Mouse (Mus musculus) forebrain, embryonic 12.5 days (tissue): ENCODE results near the gene Smim12. TPM values are rescaled to one million over a fixed set of nuclear protein-coding genes. Genes with fewer than 3 reads are reported as not detected.
A peak's percentile ranks its signal among the peaks of the same experiment; 100 is the strongest.

Experiments used
- ATAC-seq: fragments of 200-750 bp; cut with Nextera tagmentation; 2 replicates; pipeline ENCODE4 v1.8.0; 2017; ENCODE audit warnings: moderate TSS enrichment; ENCODE audit not compliant: low FRiP score
- H3K27ac ChIP-seq: fragments of 300-500 bp; sonication (generic); 2 replicates; pipeline ENCODE4 v1.5.1; 2016; ENCODE audit warnings: mild to moderate bottlenecking
- H3K27me3 ChIP-seq: fragments of 300-500 bp; sonication (generic); 2 replicates; pipeline ENCODE4 v1.6.1; 2016; ENCODE audit warnings: mild to moderate bottlenecking
- H3K36me3 ChIP-seq: fragments of 300-500 bp; sonication (generic); replicated peaks from 2 replicates; pipeline ENCODE4 v1.6.1; 2016; ENCODE audit warnings: mild to moderate bottlenecking
- H3K4me1 ChIP-seq: fragments of 300-500 bp; sonication (generic); 2 replicates; pipeline ENCODE4 v1.6.1; 2016
- H3K4me2 ChIP-seq: fragments of 300-500 bp; sonication (generic); 2 replicates; pipeline ENCODE4 v1.6.1; 2016; ENCODE audit warnings: mild to moderate bottlenecking, moderate library complexity
- H3K4me3 ChIP-seq: fragments of 300-500 bp; sonication (generic); replicated peaks from 2 replicates; pipeline ENCODE4 v1.5.1; 2016; ENCODE audit warnings: mild to moderate bottlenecking
- H3K9ac ChIP-seq: fragments of 300-500 bp; sonication (generic); 2 replicates; pipeline ENCODE4 v1.6.1; 2016; ENCODE audit warnings: mild to moderate bottlenecking
- H3K9me3 ChIP-seq: fragments of 300-500 bp; sonication (generic); 2 replicates; pipeline ENCODE4 v1.6.1; 2016
- WGBS: fragments of 180-500 bp; shearing (Covaris S2); methylation state at CpG from one replicate; pipeline ENCODE4 v1.1.7; 2016; 5-methylcytosine and 5-hydroxymethylcytosine counted together
- polyA plus RNA-seq: library from polyadenylated mRNA; unstranded; fragments of >200 nt; fragmentation: Nextera tagmentation; extraction: Ambion mirVana; gene quantifications from 2 replicates; pipeline ENCODE4 v1.2.1, GENCODE M21; 2016

Smim12 gene
- polyA plus RNA-seq, 1 experiment from 2014 or later = 44.2 TPM

- no peak overlapping the region for H3K4me2 ChIP-seq
- no peak overlapping the region for H3K4me3 ChIP-seq
- WGBS = 60% methylated on average over 11 of the region's 11 CpGs
- H3K4me1 ChIP-seq = peaks cover 14% of the 10 kb centered on the region
- H3K9me3 ChIP-seq = no peaks in the 10 kb centered on the region
- H3K9ac ChIP-seq = no peak overlapping the region
- H3K27me3 ChIP-seq = peaks cover 26% of the 10 kb centered on the region
- no peaks in the 10 kb centered on the region for H3K36me3 ChIP-seq
- H3K27ac ChIP-seq = no peak overlapping the region
- ATAC-seq = no peak
Measured at GRCm38 (mm10) chr4:127217048-127217447, 26.5 kb upstream of the Smim12 start.

GRCm38 (mm10) chr4:127223291-127223690, 20.3 kb upstream of the Smim12 start:
- Histone ChIP-seq H3K9ac (no peak overlapping the region), H3K4me2 (0 out of 2 replicates have a peak overlapping the region, but pooled peaks have one; percentile 1), H3K27me3 (peaks cover 51% of the 10 kb centered on the region), H3K36me3 (no peaks in the 10 kb centered on the region), H3K9me3 (no peaks in the 10 kb centered on the region), H3K4me1 (peaks cover 43% of the 10 kb centered on the region), H3K27ac (no peak overlapping the region), H3K4me3 (no peak overlapping the region)
- ATAC-seq = no peak
- 38% methylated on average over 10 of the region's 10 CpGs for WGBS

DNA sequence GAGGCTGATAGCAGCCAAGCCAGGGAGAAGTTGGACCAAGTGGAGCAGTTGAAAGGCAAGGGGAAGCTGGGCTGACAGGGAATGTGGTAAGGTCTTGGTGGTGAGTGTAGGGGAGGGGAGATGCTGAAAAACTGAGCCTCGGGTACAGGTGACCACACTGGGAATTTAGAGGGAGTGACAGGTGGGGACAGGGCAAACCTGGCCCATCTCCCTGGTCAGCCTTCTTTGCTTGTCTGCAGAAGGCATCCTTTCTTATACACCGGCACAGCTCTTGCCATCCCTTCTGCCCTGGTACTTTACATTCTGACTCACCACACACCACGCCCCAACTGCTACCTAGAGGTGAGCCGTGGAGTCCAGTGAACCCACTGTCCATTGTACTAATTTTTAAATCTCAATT, 19.8 kb upstream of the Smim12 start:
- Histone ChIP-seq H3K27me3 (peaks cover 51% of the 10 kb centered on the region), H3K4me3 (no peak overlapping the region), H3K4me1 (peaks cover 43% of the 10 kb centered on the region), H3K4me2 (no peak overlapping the region), H3K9ac (no peak overlapping the region), H3K9me3 (no peaks in the 10 kb centered on the region), H3K27ac (no peak overlapping the region), H3K36me3 (no peaks in the 10 kb centered on the region)
- 61% methylated on average over 3 of the region's 4 CpGs for WGBS
- ATAC-seq = no peak

- Histone ChIP-seq H3K4me2 (peak overlapping the region; percentile 41), H3K27me3 (peaks cover 54% of the 10 kb centered on the region)
Measured at GRCm38 (mm10) chr4:127224444-127225100, 19.0 kb upstream of the Smim12 start.

DNA sequence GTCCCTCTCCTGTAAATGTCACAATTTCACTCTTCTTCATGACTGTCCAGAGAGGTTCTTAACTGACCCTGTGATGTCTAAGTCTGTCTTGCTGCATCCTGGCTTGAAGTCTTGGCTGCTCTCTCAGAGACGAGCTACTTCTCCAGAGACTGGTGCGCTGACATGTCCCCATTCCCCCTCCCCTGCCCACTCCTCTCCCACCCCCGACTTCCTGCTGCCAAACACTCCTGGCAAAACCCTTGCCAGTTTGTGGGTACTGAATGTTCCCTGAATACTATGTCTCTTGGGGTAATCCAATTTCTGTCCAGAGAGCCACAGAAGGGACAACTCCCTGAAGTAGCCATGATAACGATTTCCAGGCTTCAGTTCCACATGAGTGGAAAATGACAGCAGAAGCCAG, 17.5 kb upstream of the Smim12 start:
- Histone ChIP-seq H3K9me3 (no peaks in the 10 kb centered on the region), H3K4me1 (peaks cover 44% of the 10 kb centered on the region), H3K36me3 (no peaks in the 10 kb centered on the region), H3K4me2 (no peak overlapping the region), H3K4me3 (no peak overlapping the region), H3K27me3 (peaks cover 54% of the 10 kb centered on the region), H3K9ac (no peak overlapping the region), H3K27ac (no peak overlapping the region)
- WGBS = 54% methylated on average over 4 of the region's 4 CpGs
- ATAC-seq = no peak

More at GRCm38 (mm10) chr4:127224444-127225100, 19.0 kb upstream of the Smim12 start:
- Histone ChIP-seq H3K36me3 (no peaks in the 10 kb centered on the region), H3K4me1 (peaks cover 43% of the 10 kb centered on the region), H3K9ac (no peak overlapping the region), H3K4me3 (peak overlapping the region; percentile 4; the same call in 1 of the 2 replicates), H3K27ac (no peak overlapping the region), H3K9me3 (no peaks in the 10 kb centered on the region)
- WGBS = 11% methylated on average over 19 of the region's 19 CpGs
- ATAC-seq = no peak

DNA sequence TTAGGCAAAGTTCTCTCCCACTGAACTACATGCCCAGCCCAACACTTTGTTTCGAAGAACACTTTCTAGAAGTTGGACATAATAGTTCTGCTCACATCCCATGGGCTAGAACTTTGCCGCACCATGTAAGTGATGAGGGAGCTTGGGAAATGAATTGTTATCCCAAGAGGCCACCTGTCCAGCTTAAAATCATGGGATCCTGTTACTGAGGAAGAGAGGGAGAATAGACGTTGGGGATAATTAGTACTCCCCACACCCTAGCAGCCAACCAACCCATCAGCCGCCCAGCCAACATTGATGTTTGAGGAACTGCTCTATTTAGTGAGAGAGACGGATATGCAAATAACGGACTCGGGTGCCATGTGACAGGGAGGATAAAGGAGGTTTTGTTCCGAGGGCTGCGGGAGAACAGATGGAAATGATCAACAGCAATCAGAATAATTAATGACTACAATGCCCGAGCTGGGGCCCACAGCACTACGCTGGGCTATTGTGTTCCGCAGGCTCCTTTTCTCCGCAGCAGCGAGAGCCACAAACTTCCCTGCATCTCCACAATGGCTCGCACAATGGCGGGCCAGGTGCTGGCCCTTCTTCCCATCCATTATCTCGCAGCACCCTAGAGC, 16.4 kb upstream of the Smim12 start:
- Histone ChIP-seq H3K4me3 (no peak overlapping the region), H3K27ac (peak overlapping the region; percentile 78), H3K4me2 (peak overlapping the region; percentile 31), H3K27me3 (peaks cover 54% of the 10 kb centered on the region), H3K4me1 (peaks cover 53% of the 10 kb centered on the region), H3K9me3 (no peaks in the 10 kb centered on the region), H3K9ac (peak overlapping the region; percentile 7; the same call in 1 of the 2 replicates), H3K36me3 (no peaks in the 10 kb centered on the region)
- 9% methylated on average over 17 of the region's 17 CpGs for WGBS
- ATAC-seq = peak; percentile 78

GRCm38 (mm10) chr4:127232028-127232427, 11.6 kb upstream of the Smim12 start:
- peak overlapping the region; percentile 15 for H3K4me2 ChIP-seq

GRCm38 (mm10) chr4:127232551-127232950, 11.0 kb upstream of the Smim12 start:
- no peaks in the 10 kb centered on the region for H3K36me3 ChIP-seq
- H3K9ac ChIP-seq = no peak overlapping the region
- peak overlapping the region; percentile 15 for H3K4me2 ChIP-seq
- peaks cover 40% of the 10 kb centered on the region for H3K4me1 ChIP-seq
- 43% methylated on average over 5 of the region's 5 CpGs for WGBS
- H3K27ac ChIP-seq = peak overlapping the region; percentile 80
- no peak overlapping the region for H3K4me3 ChIP-seq
- no peaks in the 10 kb centered on the region for H3K9me3 ChIP-seq
- peaks cover 36% of the 10 kb centered on the region for H3K27me3 ChIP-seq
- ATAC-seq = peak; percentile 17; the same call in 1 of the 2 replicates

More at GRCm38 (mm10) chr4:127232028-127232427, 11.6 kb upstream of the Smim12 start:
- H3K9ac ChIP-seq = no peak overlapping the region
- WGBS = 16% methylated on average over 6 of the region's 6 CpGs
- no peak overlapping the region for H3K4me3 ChIP-seq
- H3K36me3 ChIP-seq = no peaks in the 10 kb centered on the region
- H3K27ac ChIP-seq = peak overlapping the region; percentile 80
- ATAC-seq = peak; percentile 73
- no peaks in the 10 kb centered on the region for H3K9me3 ChIP-seq
- peaks cover 43% of the 10 kb centered on the region for H3K4me1 ChIP-seq
- peaks cover 32% of the 10 kb centered on the region for H3K27me3 ChIP-seq

- Histone ChIP-seq H3K4me2 (no peak overlapping the region), H3K27ac (no peak overlapping the region), H3K36me3 (no peaks in the 10 kb centered on the region), H3K9ac (no peak overlapping the region), H3K27me3 (peaks cover 41% of the 10 kb centered on the region), H3K4me1 (peaks cover 35% of the 10 kb centered on the region), H3K9me3 (no peaks in the 10 kb centered on the region), H3K4me3 (no peak overlapping the region)
- ATAC-seq = no peak
- 89% methylated on average over 36 of the region's 40 CpGs for WGBS
Measured at GRCm38 (mm10) chr4:127233416-127234125, 10.0 kb upstream of the Smim12 start.

DNA sequence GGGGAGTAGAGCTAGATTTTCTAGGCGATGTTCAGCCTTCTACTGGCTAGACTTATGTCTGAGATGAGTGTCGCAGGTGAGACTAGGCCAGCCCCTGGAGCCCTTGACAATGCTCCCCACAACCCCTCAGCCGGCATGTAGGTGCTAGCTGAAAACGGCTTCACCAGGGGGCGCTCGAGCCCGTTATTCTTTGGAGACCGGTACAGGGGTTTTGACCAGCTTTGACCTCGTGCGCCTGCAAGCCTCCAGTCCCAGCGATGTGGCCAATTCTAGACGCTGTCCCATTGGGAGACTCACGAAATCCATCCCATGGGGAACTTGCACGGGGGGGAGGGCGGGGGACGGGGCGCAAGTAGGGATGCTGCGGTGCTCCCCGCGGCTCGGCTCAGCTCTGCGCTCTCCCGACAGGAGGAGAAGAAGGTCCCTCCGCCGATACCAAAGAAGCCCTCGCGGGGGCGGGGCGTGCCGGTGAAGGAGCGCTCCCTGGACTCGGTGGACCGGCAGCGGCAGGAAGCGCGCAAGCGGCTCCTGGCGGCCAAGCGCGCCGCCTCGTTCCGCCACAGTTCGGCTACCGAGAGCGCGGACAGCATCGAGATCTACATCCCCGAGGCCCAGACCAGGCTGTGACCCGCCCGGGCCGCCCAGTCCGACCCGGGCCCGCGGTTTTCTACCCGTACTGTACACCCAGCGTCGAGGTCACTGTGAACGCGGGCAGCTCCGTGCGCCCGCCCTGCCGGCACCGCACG, 7.7 kb upstream of the Smim12 start:
- H3K4me3 ChIP-seq = peak overlapping the region; percentile 55
- H3K36me3 ChIP-seq = no peaks in the 10 kb centered on the region
- H3K4me1 ChIP-seq = peaks cover 35% of the 10 kb centered on the region
- ATAC-seq = peak; percentile 73
- H3K27me3 ChIP-seq = peaks cover 44% of the 10 kb centered on the region
- no peaks in the 10 kb centered on the region for H3K9me3 ChIP-seq
- peak overlapping the region; percentile 73 for H3K27ac ChIP-seq
- WGBS = under 1% methylated on average over 61 of the region's 67 CpGs
- H3K4me2 ChIP-seq = peak overlapping the region; percentile 99
- H3K9ac ChIP-seq = peak overlapping the region; percentile 70

GRCm38 (mm10) chr4:127236631-127237030, 7.0 kb upstream of the Smim12 start:
- Histone ChIP-seq H3K27ac (no peak overlapping the region; the same call in 1 of the 2 replicates), H3K36me3 (no peaks in the 10 kb centered on the region), H3K9me3 (no peaks in the 10 kb centered on the region), H3K4me3 (peak overlapping the region; percentile 55), H3K9ac (peak overlapping the region; percentile 70), H3K4me1 (peaks cover 30% of the 10 kb centered on the region), H3K27me3 (peaks cover 49% of the 10 kb centered on the region), H3K4me2 (peak overlapping the region; percentile 99)
- under 1% methylated on average over 14 of the region's 14 CpGs for WGBS
- peak; percentile 43 for ATAC-seq

DNA sequence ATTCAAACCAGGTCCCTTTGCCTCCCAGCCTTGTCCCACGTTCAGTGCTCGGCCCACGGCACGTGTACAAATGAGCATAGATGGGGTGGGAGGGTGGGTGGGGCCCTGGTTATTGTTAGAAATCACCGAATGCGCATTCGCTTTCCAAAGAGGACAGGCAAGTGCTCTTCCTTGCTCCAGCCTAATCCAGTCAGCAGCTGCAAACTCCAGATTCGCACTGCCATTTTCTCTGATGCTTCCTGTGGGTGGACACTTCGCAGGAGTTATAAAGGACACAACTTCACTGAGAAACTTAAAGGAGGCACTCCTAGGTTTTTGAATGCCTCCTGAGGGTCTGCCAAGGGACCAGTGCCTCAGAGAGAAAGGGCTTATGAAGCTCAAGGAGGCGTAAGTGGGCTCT, 6.3 kb upstream of the Smim12 start:
- Histone ChIP-seq H3K4me2 (no peak overlapping the region), H3K4me1 (peaks cover 24% of the 10 kb centered on the region), H3K27me3 (peaks cover 49% of the 10 kb centered on the region), H3K4me3 (no peak overlapping the region), H3K27ac (no peak overlapping the region), H3K9ac (no peak overlapping the region), H3K36me3 (no peaks in the 10 kb centered on the region), H3K9me3 (no peaks in the 10 kb centered on the region)
- 50% methylated on average over 10 of the region's 10 CpGs for WGBS
- ATAC-seq = no peak
